Mouse (Mus musculus) testis, adult 10 weeks (tissue): ENCODE measurements around the gene Olfr330. TPM values are rescaled to one million over a fixed set of nuclear protein-coding genes. Genes with fewer than 3 reads are reported as not detected.

Experiments
- polyA plus RNA-seq: library from polyadenylated mRNA; stranded (reverse); fragments of 350-450 nt; fragmentation: Illumina TruSeq; extraction: RNeasy Lipid Tissue Mini Kit (QIAGEN cat#74804); gene quantifications from one replicate; pipeline ENCODE4 v1.2.3, GENCODE M21; 2014; ENCODE audit warnings: low read depth, low replicate concordance

Olfr330 gene
- polyA plus RNA-seq: 0.50 TPM

DNA sequence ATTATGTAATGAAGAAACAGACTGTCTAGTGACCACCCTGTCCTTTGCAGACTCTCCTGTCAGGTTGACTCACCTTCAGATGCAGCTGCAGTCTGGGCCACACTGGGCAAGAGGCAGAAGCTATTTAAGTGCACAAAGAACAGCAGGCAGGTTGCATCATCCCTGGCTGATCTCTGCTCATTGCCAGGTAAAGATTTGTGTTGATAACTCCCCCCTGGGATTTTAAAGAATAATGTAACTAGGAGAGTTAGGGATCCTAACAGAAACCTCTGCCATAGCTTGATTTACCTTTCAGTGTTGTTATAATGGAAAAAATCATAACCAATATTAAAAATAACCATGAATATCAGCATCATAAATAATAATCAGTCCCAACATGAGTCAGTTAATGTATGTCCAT is at the start of gene Olfr330:
Gene Olfr330 (minus strand): TSS at position 101 of the 400 bp plus-strand sequence.

DNA sequence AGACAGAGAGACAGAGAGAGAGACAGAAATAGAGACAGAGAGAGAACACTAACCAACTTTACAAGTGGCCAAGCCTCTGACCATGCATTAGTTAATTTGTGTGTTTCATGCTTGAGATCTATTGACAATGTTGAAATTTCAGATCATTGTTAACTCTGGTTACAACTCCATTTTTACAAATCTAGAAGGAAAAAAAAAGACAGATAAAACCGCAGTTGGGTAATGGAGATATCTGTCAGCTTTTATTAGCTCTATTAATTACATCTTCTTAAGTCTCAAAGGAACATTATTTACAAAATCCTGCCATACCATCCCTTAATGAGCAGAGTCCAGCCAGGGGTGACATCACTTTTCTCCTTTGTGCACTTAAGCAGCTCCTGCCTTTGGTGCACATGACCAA is 42.8 kb upstream of the Olfr330 start, which contains the start of gene Olfr325:
Gene Olfr325 (plus strand): TSS at position 301 of the 400 bp plus-strand sequence.

DNA sequence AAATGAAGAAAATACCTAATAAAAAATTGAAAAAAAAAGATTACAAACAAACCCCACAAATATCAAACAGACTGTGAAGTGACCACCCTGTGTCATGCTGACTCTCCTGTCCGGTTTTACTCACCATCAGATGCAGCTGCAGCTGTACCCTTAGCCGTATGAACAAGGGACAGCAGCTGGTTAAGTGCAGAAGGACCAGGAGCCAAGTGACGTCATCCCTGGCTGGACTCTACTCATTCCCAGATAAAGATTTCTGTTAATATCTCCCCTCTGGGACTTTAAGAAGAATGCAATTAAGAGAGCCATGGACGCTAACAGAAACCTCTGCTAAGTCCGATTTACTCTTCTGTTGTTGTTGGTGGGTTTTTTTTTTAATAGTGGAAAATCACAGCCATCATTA is 35.8 kb upstream of the Olfr330 start, which contains the start of gene Olfr224:
Gene Olfr224 (minus strand): TSS at position 149 of the 400 bp plus-strand sequence.

GRCm38 (mm10) chr11:58555536-58555935 is 20.9 kb upstream of the Olfr330 start, which contains the start of gene Olfr328:
TSS of gene Olfr328 (minus strand) at chr11:58555636.

GRCm38 (mm10) chr11:58546322-58546721 is 11.7 kb upstream of the Olfr330 start, which contains the start of gene Olfr329-ps:
TSS of gene Olfr329-ps (minus strand) at chr11:58546422.

GRCm38 (mm10) chr11:58502472-58502871 is 32.2 kb downstream of the Olfr330 start, which contains the start of gene Olfr331:
TSS of gene Olfr331 (minus strand) at chr11:58502572.

DNA sequence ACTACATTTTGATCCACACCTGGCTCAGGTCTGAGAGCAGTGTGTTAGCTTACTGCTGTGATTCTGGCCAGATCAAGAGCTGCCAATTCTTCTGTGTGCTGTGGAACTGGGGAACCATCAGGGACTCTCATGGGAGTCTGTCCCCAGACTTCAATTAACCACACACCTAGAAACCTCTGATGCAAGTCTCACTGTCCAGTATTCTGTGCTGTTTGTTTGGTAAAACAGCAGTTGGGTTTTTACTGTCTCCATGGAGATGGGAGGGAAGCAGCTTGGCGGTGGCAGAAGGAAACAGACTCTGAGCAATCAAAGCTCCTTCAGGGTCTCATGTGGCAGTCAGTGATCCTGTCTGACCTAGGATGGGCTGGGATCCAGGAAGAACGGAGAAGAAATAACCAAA is 42.2 kb downstream of the Olfr330 start, which contains the start of gene Olfr332:
Gene Olfr332 (minus strand): TSS at position 101 of the 400 bp plus-strand sequence.

Other genes starting within 250 kb of the Olfr330 start
- 0.83 TPM for gene Zfp692, start 227.8 kb downstream of the Olfr330 start, polyA plus RNA-seq
- 116 TPM for gene Zfp672, start 204.5 kb downstream of the Olfr330 start, polyA plus RNA-seq
- gene Sh3bp5l, start 204.1 kb downstream of the Olfr330 start, polyA plus RNA-seq: 0.55 TPM
- 1.3 TPM for gene Lypd8, start 155.8 kb downstream of the Olfr330 start, polyA plus RNA-seq
- gene 1810065E05Rik, start 113.7 kb downstream of the Olfr330 start, polyA plus RNA-seq: 1.8 TPM
- gene Gm12253, start 102.3 kb downstream of the Olfr330 start, polyA plus RNA-seq: not detected
- 125 TPM for gene Lypd9, start 81.9 kb downstream of the Olfr330 start, polyA plus RNA-seq
- not detected for gene Olfr30, start 72.6 kb downstream of the Olfr330 start, polyA plus RNA-seq
- not detected for gene Olfr332, start 42.3 kb downstream of the Olfr330 start, polyA plus RNA-seq
- gene Olfr331, start 32.3 kb downstream of the Olfr330 start, polyA plus RNA-seq: not detected
- gene Olfr329-ps, start 11.6 kb upstream of the Olfr330 start, polyA plus RNA-seq: 0.53 TPM
- not detected for gene Olfr328, start 20.8 kb upstream of the Olfr330 start, polyA plus RNA-seq
- not detected for gene Olfr224, start 35.7 kb upstream of the Olfr330 start, polyA plus RNA-seq
- gene Olfr325, start 42.9 kb upstream of the Olfr330 start, polyA plus RNA-seq: 0.21 TPM
- gene Olfr324, start 60.3 kb upstream of the Olfr330 start, polyA plus RNA-seq: not detected
- 0.35 TPM for gene 2210407C18Rik, start 81.2 kb upstream of the Olfr330 start, polyA plus RNA-seq
- 0.49 TPM for gene Olfr323, start 95.7 kb upstream of the Olfr330 start, polyA plus RNA-seq
- gene Trim58, start 105.6 kb upstream of the Olfr330 start, polyA plus RNA-seq: not detected
- gene Olfr322, start 123.9 kb upstream of the Olfr330 start, polyA plus RNA-seq: not detected
- gene Olfr320, start 146.3 kb upstream of the Olfr330 start, polyA plus RNA-seq: not detected
- not detected for gene Olfr319, start 164.3 kb upstream of the Olfr330 start, polyA plus RNA-seq
- not detected for gene Olfr318, start 189.2 kb upstream of the Olfr330 start, polyA plus RNA-seq
- 0.21 TPM for gene Olfr317, start 204.4 kb upstream of the Olfr330 start, polyA plus RNA-seq
- gene Olfr316, start 217.9 kb upstream of the Olfr330 start, polyA plus RNA-seq: 1.7 TPM
- not detected for gene Olfr315, start 238.4 kb upstream of the Olfr330 start, polyA plus RNA-seq
- gene Olfr314, start 248.1 kb upstream of the Olfr330 start, polyA plus RNA-seq: not detected